Mouse (Mus musculus) bone marrow macrophage, adult 2 months (primary cell): Measurements from ENCODE around the gene Adgb. TPM values are rescaled to one million over a fixed set of nuclear protein-coding genes. Genes with fewer than 3 reads are reported as not detected.

Source experiments
- H3K27ac ChIP-seq: 2 replicates; pipeline ENCODE4 v1.5.1; 2012; ENCODE audit warnings: low read depth, low read length; ENCODE audit not compliant: insufficient read depth
- H3K4me1 ChIP-seq: 2 replicates; pipeline ENCODE4 v1.6.1; 2012; ENCODE audit warnings: low read length; ENCODE audit not compliant: control insufficient read depth, insufficient read depth
- H3K4me3 ChIP-seq: 2 replicates; pipeline ENCODE4 v1.5.1; 2012; ENCODE audit warnings: mild to moderate bottlenecking, low read length, moderate library complexity; ENCODE audit not compliant: insufficient read depth
- CTCF ChIP-seq: IDR thresholded peaks from 2 replicates; pipeline ENCODE4 v1.5.1; 2012; ENCODE audit warnings: low read depth, mild to moderate bottlenecking, low read length, moderate library complexity
- POLR2A ChIP-seq: IDR thresholded peaks from 2 replicates; pipeline ENCODE4 v1.6.1; 2012; ENCODE audit warnings: mild to moderate bottlenecking, low read depth, low read length, borderline replicate concordance
- polyA plus RNA-seq: library from polyadenylated mRNA; stranded (reverse); fragments of >200 nt; gene quantifications from 2 replicates; pipeline ENCODE4 v1.2.4, GENCODE M21; 2012; ENCODE audit not compliant: missing spikeins, insufficient read depth, insufficient read length

Adgb gene
- polyA plus RNA-seq, 1 experiment, result 1.1 TPM

DNA sequence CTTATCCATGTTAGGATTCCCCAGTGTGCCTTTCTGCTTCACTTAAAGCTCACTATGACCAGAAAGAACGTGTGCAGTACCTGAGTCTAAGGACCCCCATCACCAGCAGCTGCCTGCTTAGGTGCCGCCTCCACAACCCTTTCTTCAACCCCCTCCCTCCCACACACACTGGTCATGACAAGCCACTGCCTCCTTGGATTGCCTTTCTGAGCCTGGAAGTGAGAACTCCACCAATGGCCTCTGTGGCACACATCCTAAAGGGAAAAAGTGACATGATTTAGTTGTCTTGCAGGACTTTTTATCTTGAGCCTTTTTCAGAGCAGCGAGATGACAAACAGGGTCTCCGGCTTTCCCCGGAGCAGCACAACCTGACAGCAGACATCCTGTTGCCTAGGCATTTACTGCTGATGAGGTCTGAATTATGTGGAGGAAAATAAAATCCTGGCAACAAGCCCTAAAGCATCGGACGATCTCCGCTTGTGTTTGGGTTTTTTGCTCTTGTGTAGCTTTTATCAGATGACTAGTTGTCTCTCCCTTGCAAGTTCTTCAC lies 162.2 kb downstream of the Adgb start:
- H3K4me3 ChIP-seq, result no peak overlapping the region
- TF ChIP-seq CTCF (no peak), POLR2A (no peak)
- peaks cover 13% of the 10 kb centered on the region for H3K4me1 ChIP-seq
- H3K27ac ChIP-seq, result no peak overlapping the region

DNA sequence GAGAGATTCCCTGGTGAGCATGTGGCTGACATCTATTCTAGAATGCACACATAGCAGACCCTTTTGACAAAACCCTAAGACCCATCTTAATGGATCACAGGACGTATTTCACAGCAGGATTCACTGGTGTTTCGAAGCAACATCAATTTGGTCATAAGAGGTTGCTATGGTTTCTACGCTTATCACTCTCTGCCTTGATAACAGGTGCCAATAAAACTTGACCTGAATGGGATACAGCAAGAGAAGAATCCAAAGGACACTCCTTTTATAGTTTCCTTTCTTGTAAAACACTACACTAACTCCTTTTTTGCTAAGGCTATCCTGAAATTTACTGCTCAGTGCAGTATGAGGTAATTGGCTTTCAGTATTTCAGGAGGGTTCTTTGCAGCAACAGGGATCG lies 163.1 kb downstream of the Adgb start:
- peaks cover 17% of the 10 kb centered on the region for H3K4me1 ChIP-seq
- H3K27ac ChIP-seq, result no peak overlapping the region
- H3K4me3 ChIP-seq, result no peak overlapping the region
- TF ChIP-seq CTCF, result no peak
- TF ChIP-seq POLR2A, result no peak

DNA sequence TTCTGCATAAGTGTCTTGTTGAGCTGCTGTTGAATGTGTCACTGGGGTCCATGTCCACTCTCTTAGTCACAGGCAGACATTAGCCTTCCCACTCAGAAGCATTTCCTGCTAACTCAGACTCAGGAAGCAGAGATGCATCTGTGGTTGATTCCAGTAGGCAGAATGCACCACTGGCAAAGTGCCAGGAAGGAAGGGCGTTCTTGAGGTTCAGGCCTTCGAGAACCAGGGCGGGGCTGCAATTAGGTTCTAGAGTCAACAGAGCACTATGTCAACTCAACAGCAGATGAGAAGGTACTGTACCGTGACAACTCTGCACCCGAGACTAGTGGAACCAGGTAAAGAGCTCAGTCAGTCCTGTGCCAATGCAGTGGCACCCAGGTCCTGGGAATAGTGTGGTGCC lies 164.7 kb downstream of the Adgb start:
- Histone ChIP-seq H3K27ac (no peak overlapping the region), H3K4me1 (peaks cover 17% of the 10 kb centered on the region), H3K4me3 (no peak overlapping the region)
- TF ChIP-seq POLR2A (no peak), CTCF (no peak)

DNA sequence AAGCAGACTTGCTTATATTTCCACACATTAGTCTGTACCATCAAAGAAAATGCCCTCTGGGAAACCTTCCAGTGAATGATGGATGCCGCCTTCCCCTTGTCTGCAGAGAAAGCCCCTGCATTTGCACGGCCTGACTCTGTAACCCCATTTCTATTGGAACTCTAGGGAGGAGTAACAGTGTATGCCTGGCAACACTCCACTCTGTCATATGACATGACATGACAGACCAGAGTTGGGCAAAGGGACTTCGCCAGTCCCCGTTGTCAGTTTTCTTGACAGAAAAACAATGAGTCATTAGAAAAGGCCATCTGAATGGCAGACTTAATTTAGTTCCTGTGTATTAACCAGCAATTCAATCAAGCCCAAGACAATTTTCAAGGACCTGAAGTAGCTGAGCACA lies 167.8 kb downstream of the Adgb start:
- Histone ChIP-seq H3K4me1 (peaks cover 22% of the 10 kb centered on the region), H3K4me3 (no peak overlapping the region), H3K27ac (peak overlapping the region; percentile 81)
- TF ChIP-seq POLR2A (no peak), CTCF (no peak)

DNA sequence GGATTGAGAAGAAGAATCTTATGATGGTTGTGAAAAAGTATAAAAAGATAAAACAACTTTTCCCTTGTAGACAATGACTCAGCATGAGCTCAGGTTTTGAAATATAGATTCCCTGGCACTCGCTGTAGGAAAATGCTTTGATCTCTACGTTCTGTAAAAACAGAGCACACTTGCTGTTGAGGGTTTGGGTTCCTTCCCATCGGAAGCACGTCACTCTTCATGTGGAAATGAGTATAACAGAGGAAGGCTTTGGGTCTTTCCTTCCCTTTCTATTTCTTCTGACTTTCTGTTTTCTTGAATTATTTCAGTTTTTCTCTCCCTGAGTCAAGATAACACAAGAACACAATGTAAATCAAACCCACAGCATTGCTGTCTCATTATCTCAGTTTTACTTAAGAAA lies 170.4 kb downstream of the Adgb start:
- Histone ChIP-seq H3K27ac (no peak overlapping the region), H3K4me3 (no peak overlapping the region), H3K4me1 (peaks cover 17% of the 10 kb centered on the region)
- TF ChIP-seq POLR2A, result no peak
- TF ChIP-seq CTCF, result no peak

DNA sequence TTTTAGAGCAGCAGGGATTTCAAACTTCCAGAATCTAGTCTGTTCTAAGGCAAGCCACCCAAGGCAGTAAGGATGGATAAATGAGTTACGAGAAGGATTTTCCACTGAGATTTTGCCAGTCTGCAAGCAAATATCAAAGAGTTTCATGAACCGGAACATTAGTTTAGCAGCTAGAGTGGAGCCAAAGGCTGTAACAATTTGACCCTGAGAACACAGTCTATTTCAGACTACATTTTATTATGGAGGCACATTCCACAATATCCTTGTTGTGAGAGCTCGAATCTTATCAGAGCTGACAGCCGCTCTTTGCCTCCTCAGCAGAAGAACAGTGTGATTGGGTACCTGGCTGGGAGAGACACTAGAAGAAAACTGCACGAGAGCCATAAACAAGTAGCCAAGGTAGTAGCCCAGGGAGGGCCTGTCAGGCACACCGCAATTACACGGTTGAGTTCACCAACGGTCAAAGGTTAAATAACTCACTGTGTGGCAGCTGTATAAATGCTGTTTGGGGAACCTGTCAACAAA lies 171.1 kb downstream of the Adgb start:
- Histone ChIP-seq H3K4me1 (peaks cover 17% of the 10 kb centered on the region), H3K4me3 (no peak overlapping the region), H3K27ac (no peak overlapping the region)
- TF ChIP-seq POLR2A (no peak), CTCF (no peak)

DNA sequence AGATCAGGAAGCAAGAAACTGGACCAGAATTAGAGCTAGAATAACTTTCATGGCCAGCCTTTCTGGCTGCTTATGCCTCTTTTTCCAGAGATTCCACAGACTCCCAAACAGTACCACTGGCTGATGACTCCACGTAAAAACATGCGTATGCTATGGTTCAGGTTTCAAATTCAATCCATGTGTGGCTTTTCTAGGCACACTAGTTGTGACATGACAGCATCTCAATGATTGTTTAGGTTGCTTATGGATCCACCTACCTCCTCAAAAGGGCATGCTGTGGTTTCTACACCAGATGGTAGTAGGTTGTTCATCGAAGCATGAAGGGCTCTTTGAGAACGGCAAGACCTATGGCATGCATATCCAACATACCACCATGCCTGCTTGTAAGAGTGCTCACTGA lies 172.1 kb downstream of the Adgb start:
- TF ChIP-seq CTCF, result no peak
- no peak for TF ChIP-seq POLR2A

DNA sequence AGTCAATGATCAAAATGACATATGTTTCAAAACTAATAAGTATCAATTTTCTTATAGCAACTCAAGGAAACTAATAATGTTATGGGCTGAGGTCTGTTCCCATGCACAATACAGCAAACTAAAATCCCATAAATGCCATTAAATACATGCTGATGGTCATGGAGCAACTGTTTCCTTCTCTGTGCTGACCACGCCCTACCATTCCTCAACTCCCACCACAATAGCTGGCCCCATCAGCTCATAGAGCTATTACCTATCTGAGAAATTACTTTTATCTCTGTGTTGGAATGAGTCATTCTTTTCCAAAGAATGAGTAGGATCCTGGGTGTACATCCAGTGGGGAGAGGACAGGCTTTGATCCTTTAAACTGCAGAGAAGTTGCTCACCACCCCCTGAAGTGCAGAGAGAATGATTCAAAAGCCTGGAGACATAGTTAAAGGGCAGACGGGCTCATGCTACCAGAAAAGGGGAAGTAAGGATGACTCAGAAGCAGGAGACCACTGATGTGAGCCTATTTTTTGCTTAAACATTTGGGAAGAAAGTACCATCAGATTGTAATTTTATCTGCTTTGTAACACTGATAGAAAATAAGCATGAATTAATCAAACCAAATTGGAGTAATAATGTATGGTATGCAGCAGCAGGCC lies 184.8 kb downstream of the Adgb start:
- Histone ChIP-seq H3K4me3 (no peak overlapping the region), H3K4me1 (peaks cover 13% of the 10 kb centered on the region), H3K27ac (peak overlapping the region; percentile 100)
- TF ChIP-seq CTCF (no peak), POLR2A (no peak)

More for the DNA sequence above, 172.1 kb downstream of the Adgb start:
- Histone ChIP-seq H3K27ac (no peak overlapping the region), H3K4me1 (peaks cover 14% of the 10 kb centered on the region), H3K4me3 (no peak overlapping the region)

Other genes with a start within 250 kb of the Adgb start
- gene Rab32, start 85.9 kb upstream of the Adgb start, polyA plus RNA-seq, result 82.4 and 83.2 TPM in 2 replicates
- not detected in 2 replicates for gene Gm10944, start 209.0 kb upstream of the Adgb start, polyA plus RNA-seq